Mouse (Mus musculus) natural killer cell, adult 2 months (primary cell): ENCODE data around the gene Trappc2l.
"Not testable (repeated sequence)": the region's sequence is repeated elsewhere in the genome, so short reads cannot be mapped to it uniquely, and the experiment has no call there.

Source experiments
- DNase-seq, 2 experiments: peaks; one replicate each; pipeline ENCODE4 v3.0.0; 2022; ENCODE audit warnings: low spot score in 2 of 2

Gene Trappc2l

GRCm38 (mm10) chr8:122625811-122626210 is 14.4 kb downstream of the Trappc2l start:
- DNase-seq = no peak

DNA sequence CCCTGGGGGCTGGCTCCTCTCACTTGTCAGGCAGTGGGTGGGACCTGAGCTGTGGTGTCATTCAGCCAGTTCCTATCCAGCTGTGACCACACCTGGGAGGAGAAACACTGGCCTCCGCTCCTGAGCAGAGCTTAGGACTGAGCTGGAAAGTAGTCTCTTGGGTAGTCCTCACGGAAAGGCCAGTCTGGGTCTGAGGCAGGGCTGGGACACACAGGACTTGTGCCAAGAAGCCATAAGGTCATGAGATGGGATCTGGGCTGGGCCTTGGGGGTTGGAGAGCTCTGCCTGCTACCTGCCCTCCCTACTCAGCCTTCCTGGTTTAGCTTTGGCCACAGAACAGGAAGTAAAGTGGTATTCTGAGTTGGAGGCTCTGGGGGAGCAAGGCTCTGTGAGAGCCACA is 15.5 kb downstream of the Trappc2l start:
- no peak for DNase-seq

DNA sequence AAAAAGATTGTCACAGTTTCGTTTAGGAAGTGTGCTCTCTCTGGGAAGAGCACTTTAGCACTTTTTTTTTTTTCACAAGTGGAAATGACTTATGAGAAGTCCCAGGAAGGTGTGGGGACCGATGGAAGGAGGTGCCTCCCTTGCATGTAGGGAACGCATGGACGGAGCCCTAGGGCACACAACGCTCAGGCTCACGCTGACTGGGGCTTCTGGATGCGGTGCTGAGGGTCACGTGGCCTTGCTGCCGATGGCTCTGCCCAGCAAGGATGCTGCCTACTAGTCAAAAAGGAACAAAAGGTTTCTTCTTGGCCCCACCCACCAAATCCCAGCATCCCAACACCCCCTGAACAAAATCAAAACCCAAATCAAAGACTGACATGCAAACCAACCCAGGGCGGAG is 17.9 kb downstream of the Trappc2l start:
- no peak for DNase-seq

GRCm38 (mm10) chr8:122630696-122631095 is 19.3 kb downstream of the Trappc2l start:
- DNase-seq = no peak

GRCm38 (mm10) chr8:122632134-122632533 is 20.7 kb downstream of the Trappc2l start:
- DNase-seq = not testable (repeated sequence)

GRCm38 (mm10) chr8:122633205-122633604 is 21.8 kb downstream of the Trappc2l start:
- DNase-seq = no peak

DNA sequence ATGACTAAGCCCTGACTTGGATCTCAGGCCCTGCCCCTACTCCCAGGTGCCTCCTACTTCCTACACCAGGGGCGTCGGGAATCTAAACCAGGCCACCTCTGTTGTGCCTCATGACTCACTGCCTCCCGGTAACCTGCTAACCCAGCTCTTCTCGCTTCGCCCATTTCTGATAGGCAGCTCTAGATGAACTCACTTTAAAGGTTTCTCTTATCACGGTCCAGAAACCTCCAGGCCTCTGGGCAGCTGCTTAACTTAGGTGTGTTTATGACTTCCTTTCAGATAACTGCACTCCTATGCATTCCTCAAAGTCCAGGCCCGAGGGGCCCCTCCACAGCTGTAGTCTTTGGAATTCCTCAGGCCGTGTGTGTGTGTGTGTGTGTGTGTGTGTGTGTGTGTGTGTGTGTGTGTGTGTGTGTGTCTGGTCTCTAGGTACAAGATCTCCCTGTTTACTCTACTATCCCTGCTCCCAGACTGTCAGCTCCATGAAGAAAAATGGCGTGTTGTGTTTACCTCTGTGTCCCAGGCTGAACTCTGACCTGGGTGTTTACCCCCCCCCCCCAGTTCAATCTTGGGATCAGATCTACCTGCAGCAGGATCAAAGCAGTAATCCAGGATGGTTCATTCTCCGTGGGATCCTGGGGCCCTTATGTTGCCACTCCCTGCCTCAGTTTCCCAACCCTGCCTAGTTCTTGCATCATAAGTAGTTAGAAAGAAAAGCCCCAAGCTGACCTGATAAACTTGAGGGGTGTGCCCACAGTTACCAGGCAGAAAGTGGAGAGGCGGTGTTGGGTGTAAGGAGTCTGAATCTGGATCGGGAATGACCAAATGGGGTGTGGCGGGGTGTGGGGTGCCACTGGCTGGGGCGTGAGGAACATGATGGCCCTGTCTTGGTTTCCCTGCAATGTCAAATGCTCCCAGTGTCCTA is 24.7 kb downstream of the Trappc2l start:
- DNase-seq = no peak

GRCm38 (mm10) chr8:122636803-122637175 is 25.3 kb downstream of the Trappc2l start:
- DNase-seq = no peak

DNA sequence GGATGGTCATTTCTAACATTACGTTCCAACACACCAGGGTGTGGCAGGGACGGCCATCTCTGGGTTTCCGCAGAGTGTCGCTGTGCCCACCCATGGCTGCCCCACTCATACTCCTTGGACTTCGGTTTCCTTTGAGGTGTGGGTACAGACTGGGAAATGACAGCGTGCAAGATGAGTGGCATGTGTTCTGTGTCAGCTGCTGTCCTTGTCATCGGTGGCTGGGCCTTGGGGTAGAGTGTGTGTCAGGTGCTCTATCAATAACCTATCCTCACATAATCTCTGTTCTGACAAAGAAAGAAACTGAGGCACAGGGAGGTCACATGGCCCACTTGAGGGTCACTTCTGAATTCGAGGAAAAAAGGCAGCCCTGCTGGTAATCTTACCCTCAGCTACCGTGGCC is 25.8 kb downstream of the Trappc2l start:
- no peak for DNase-seq

- no peak for DNase-seq
These were observed 27.2 kb downstream of the Trappc2l start for GRCm38 (mm10) chr8:122638601-122639000.

DNA sequence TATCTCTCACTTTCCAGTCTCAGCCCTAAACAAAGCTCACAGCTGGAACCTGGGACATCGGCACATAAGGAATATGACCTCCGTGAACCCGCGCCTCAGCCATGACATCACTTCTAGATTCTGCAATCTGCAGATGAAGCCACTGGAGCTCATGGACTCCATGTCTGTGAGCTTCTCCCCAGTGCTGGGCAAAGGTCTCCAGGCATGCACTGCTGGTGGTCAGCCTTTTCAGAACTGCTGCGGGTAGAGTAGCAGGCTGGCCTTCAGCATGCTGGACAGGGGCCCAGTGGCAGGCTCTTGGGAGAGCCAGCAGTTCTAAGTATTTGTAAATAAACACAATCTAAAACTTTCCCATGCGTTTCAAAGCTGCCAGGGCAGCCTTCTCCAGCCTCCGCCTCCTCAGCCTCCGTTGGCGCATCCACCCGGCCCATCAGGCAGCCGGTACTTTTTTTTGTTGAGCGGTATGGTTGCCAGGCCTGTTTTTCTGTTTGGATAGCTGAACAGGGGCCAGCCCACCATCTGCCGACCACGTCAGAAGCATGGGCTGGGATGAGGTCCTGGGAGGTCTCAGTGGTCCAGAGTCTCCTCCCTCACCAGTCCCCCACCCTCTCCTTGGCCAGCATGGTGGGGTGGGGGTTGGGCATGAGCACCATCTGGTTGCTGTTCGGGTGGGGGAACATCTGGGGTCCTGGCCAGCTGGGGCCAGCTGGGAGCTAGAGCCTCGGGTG is 28.2 kb downstream of the Trappc2l start:
- DNase-seq = no peak

DNA sequence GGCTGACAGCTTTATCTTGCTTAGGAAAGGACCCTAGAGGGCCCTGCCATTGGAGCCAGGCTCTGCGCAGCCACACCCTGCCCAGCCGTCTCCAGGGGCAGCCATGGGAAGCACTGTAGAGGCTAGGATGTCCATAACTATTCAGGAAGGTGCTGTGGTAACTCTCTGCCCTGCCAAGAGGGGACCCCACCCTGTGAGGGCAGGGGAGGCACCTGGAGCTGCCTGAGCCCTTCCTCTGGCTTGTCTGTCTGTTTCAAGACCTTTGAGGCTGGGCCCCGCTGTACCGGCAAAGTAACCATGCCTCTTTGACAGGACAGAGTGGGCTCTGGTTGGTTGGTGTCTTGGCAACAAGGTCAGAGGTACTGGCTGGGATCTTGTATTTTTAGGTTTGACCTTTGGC is 29.4 kb downstream of the Trappc2l start:
- DNase-seq = no peak

DNA sequence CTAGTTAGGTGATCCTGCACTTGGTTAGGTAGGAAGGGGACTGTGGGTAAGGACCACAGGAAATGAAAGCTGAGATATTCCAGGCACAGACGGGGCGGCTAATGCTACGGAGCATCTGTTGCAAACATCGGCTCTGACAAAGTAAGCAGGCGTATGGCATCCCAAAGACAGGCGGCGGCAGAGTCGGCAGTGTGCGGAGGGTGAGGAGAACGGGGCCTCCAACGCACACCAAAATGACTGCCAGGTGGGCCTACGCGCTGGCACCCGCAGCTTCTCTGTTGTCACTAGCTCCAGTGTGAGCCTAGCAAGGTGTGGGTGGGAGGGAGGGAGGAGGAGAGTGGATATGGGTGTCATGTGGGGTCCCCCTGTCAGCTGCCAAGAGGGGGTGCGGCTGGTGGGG is 30.0 kb downstream of the Trappc2l start:
- DNase-seq = no peak

- DNase-seq = no peak
These were observed 30.6 kb downstream of the Trappc2l start for GRCm38 (mm10) chr8:122642071-122642470.

DNA sequence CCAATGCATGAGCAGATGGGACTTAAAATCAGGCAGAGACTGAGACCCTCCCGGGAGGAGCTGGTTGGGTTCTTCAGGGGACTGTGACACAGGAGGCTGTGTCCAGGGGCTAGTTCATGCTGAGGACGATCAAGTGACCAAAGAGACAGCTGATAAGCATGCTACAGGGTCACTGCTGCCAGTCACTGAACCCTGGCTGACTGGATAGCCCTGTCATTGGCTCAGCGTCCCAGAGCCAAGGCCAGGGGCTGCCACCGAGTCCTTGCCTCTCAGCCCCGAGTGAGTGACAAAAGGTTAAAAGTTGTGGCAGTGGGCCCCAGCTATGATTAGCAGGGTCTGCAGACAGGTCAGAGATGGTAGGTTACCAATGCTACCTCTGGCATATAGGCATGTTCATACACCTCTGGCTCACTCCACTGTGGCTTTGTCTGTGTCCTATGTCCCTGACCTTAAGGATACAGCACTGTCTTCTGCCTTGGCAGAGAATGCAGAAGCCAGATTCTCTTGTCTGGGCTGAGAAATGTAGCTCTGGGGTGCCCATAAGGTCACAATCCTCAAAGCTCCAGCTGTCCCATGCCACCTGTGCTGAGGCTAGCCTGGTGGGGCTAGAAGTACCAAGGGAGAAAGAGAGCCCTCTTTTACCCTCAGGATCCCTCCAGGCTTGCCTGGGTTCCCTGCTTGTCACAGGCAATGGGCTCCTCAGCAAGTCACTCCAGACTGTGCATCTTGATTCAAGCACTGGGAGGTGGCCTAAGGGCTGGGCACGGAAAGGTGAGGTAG is 32.9 kb downstream of the Trappc2l start:
- DNase-seq = no peak

GRCm38 (mm10) chr8:122646337-122646736 is 34.9 kb downstream of the Trappc2l start:
- no peak for DNase-seq

DNA sequence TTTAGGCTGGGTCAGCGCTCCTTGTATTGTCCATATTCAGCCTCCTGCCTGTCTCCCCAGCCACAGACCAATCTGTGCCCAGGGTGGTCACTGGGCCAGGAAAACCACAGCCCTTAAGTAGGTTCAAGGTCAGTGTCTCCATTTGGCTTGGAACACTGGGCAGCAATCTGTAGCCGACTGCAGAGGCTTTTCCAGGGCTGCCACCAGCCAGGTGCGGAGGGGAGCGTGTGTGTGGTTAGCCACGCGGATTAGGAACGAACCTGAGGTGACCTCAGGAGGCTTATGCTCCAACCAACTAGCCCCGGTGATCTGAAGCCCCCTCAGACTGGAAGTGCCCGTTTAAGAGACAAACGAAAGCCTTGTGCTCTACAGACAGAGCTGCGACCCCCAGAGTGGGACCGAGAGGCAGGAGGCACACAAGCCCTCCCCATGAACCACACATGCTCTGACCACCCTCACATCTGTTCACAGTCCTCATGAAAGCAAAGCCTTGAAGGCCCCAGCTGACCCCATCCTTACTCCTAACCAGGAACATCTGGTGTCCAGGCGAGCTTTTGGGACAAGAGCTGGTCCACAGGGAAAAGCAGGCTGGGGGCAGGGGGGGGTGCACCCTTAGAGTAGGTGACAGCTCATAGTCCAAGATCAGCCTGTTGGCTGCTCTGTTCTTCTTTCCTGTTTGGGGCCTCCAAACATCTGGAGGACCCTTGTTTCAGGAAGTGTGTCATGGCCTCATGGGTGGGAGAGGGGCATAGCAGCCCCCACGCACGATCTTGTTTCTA is 36.9 kb downstream of the Trappc2l start:
- no peak for DNase-seq

- DNase-seq = no peak
These were observed 40.0 kb downstream of the Trappc2l start for GRCm38 (mm10) chr8:122651326-122651921.

DNA sequence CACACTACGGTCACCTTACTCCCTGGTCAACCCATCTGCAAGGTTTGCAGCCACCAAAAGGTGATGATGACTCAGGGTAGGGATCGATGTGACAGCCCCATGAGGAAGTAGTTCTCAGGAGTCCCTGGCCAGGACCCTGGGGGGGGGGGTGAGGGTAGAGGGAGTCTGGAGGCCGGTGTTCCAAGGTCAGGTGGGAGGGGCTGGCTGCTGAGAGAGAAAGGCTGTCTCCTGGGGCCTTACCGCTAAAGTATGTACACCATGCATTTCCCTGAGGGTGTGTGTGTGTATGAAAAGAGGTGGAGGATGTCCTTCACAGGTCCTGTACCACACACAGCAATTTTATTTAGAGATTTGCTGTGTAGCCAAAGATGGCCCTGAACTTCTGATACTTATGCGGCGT is 41.2 kb downstream of the Trappc2l start:
- no peak for DNase-seq

- DNase-seq = no peak
These were observed 43.3 kb downstream of the Trappc2l start for GRCm38 (mm10) chr8:122654768-122655167.
